8 mouse cellular contexts compared by ENCODE assay signal in the genomic region with DNA sequence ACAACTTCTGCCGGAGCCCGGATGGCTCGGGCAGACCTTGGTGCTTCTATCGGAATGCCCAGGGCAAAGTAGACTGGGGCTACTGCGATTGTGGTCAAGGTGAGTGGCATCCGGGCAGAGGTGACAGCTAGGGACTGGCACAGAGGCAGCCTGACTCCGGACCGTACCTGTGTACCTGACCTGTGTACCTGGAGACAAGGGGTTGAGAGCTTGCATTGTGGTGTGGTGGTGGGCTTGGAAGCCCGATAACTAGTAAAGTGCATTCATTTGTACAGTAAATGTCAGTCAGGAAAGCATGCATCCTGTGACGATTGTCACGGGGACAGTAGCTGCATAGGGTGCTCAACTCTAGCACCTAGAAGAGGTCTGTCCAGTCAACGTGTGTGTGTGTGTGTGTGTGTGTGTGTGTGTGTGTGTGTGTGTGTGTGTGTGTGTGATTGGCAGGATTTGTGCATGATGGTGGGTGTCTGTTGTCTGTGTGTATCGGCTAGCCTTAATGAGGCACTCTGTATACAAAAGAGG. TPM values are rescaled to one million over a fixed set of nuclear protein-coding genes. Genes with fewer than 3 reads are reported as not detected.
DNase-seq lines count a peak whose midpoint lies in the region; ATAC-seq and TF ChIP-seq lines count a peak whose summit lies in the region.

No protein-coding gene starts in this region.

- 9% methylated on average over 13 of the region's 13 CpGs for WGBS in lung, embryonic 14.5 days
- 3% methylated on average over 13 of the region's 13 CpGs for WGBS in cerebellum, adult 2 months
- 9% methylated on average over 13 of the region's 13 CpGs for WGBS in hindbrain, embryonic 10.5 days
- 12% methylated on average over 13 of the region's 13 CpGs for WGBS in liver, embryonic 11.5 days

- H3K9ac ChIP-seq in lung, embryonic 14.5 days, result peak overlapping the region; percentile 71
- H3K9ac ChIP-seq in liver, embryonic 11.5 days (ENCODE audit: low read depth, low read length), result no peak overlapping the region

- H3K4me1 ChIP-seq in lung, embryonic 14.5 days (ENCODE audit: insufficient read depth), result no peaks in the 10 kb centered on the region
- H3K4me1 ChIP-seq in cerebellum, adult 2 months (ENCODE audit: control insufficient read depth, insufficient read depth, low read length), result no peaks in the 10 kb centered on the region; the same call in none of the 2 replicates
- H3K4me1 ChIP-seq in hindbrain, embryonic 10.5 days (replicated peaks), result peaks cover 28% of the 10 kb centered on the region
- no peaks in the 10 kb centered on the region for H3K4me1 ChIP-seq in liver, embryonic 11.5 days (replicated peaks; ENCODE audit: control insufficient read depth, insufficient read depth, low read length)

- peaks cover 30% of the 10 kb centered on the region for H3K27me3 ChIP-seq in lung, embryonic 14.5 days (ENCODE audit: insufficient read depth, low read length)
- no peaks in the 10 kb centered on the region; the same call in 1 of the 2 replicates for H3K27me3 ChIP-seq in cerebellum, adult 2 months (ENCODE audit: control insufficient read depth, insufficient read depth, low read length)
- H3K27me3 ChIP-seq in hindbrain, embryonic 10.5 days (ENCODE audit: insufficient read depth, poor library complexity, severe bottlenecking), result peaks cover 62% of the 10 kb centered on the region
- H3K27me3 ChIP-seq in liver, embryonic 11.5 days (replicated peaks; ENCODE audit: control insufficient read depth, insufficient read depth, low read length), result peaks cover 38% of the 10 kb centered on the region

- no peak for TF ChIP-seq POLR2A in cerebellum, adult 2 months (IDR thresholded peaks at IDR 0.05; ENCODE audit: borderline replicate concordance, insufficient read depth, low read length)

- H3K4me3 ChIP-seq in lung, embryonic 14.5 days (ENCODE audit: low read depth, low read length), result peak overlapping the region; percentile 70
- peak overlapping the region; percentile 46 for H3K4me3 ChIP-seq in cerebellum, adult 2 months (replicated peaks; ENCODE audit: insufficient read depth, low read depth, low read length)
- H3K4me3 ChIP-seq in hindbrain, embryonic 10.5 days, result peak overlapping the region; percentile 83
- H3K4me3 ChIP-seq in liver, embryonic 11.5 days (ENCODE audit: low read depth, low read length), result peak overlapping the region; percentile 54

- no peak for TF ChIP-seq CTCF in lung, embryonic 14.5 days (IDR thresholded peaks at IDR 0.05; ENCODE audit: low read depth)
- no peak for TF ChIP-seq CTCF in cerebellum, adult 2 months (IDR thresholded peaks at IDR 0.05; ENCODE audit: borderline replicate concordance, insufficient read depth, low read depth, low read length)

- no peak overlapping the region for H3K27ac ChIP-seq in lung, embryonic 14.5 days (ENCODE audit: low read depth)
- no peak overlapping the region for H3K27ac ChIP-seq in cerebellum, adult 2 months (ENCODE audit: insufficient read depth, low read length)
- peak overlapping the region; percentile 82 for H3K27ac ChIP-seq in hindbrain, embryonic 10.5 days
- no peak overlapping the region for H3K27ac ChIP-seq in liver, embryonic 11.5 days (ENCODE audit: low read depth, low read length)

- DNase-seq in lung, embryonic 14.5 days, result no peak
- no peak for DNase-seq in lung, postnatal 4 days
- DNase-seq in cerebellum, adult 2 months, result peak in 1 of 2 experiments; percentile 25
- DNase-seq in hindbrain, embryonic 10.5 days (ENCODE audit: low spot score), result peak; percentile 47
- DNase-seq in liver, embryonic 11.5 days (ENCODE audit: low spot score), result peak; percentile 42
- DNase-seq in adrenal gland, adult 8-10 months, result no peak
- no peak for DNase-seq in testis, postnatal 10 days (ENCODE audit: low spot score)

- no peaks in the 10 kb centered on the region for H3K9me3 ChIP-seq in lung, embryonic 14.5 days (ENCODE audit: low read depth, low read length)
- no peaks in the 10 kb centered on the region for H3K9me3 ChIP-seq in hindbrain, embryonic 10.5 days
- no peaks in the 10 kb centered on the region for H3K9me3 ChIP-seq in liver, embryonic 11.5 days (ENCODE audit: control insufficient read depth, low read length)

- H3K4me2 ChIP-seq in lung, embryonic 14.5 days, result peak overlapping the region; percentile 100
- H3K4me2 ChIP-seq in liver, embryonic 11.5 days, result peak overlapping the region; percentile 93

- ATAC-seq in lung, embryonic 14.5 days (ENCODE audit: insufficient read depth), result peak; percentile 32; the same call in 1 of the 2 replicates
- ATAC-seq in liver, embryonic 11.5 days (replicated peaks; ENCODE audit: low FRiP score), result 0 out of 2 replicates have a peak, but pooled peaks have one; percentile 11
- ATAC-seq in neutrophil, adult 5-6 weeks (ENCODE audit: extremely low read depth, insufficient number of reproducible peaks, low FRiP score, poor library complexity, severe bottlenecking), result peak; percentile 27

- no peaks in the 10 kb centered on the region for H3K36me3 ChIP-seq in lung, embryonic 14.5 days (ENCODE audit: insufficient read depth)
- H3K36me3 ChIP-seq in hindbrain, embryonic 10.5 days, result no peaks in the 10 kb centered on the region
- H3K36me3 ChIP-seq in liver, embryonic 11.5 days (ENCODE audit: control insufficient read depth, insufficient read depth, low read length), result no peaks in the 10 kb centered on the region

RNA-seq across cellular contexts. Expression of a gene that starts 0.9 kb away (rescaled TPM):
- 11.5 and 12.0 TPM in 2 replicates for polyA plus RNA-seq in lung, embryonic 14.5 days (2014; fragmentation: Nextera tagmentation; extraction: Ambion mirVana)
- polyA plus RNA-seq in cerebellum, adult 2 months (2012; rRNA removed), result 1.7 and 2.4 TPM in 2 replicates
- 6.2 and 6.4 TPM in 2 replicates for polyA plus RNA-seq in hindbrain, embryonic 10.5 days (2016; fragmentation: Nextera tagmentation; extraction: Ambion mirVana)
- polyA plus RNA-seq in liver, embryonic 11.5 days (2014; fragmentation: Nextera tagmentation; extraction: Ambion mirVana), result 1.2 and 1.4 TPM in 2 replicates
- 4.2 and 5.2 TPM in 2 replicates for total RNA-seq in neutrophil, adult 5-6 weeks (2017)
- total RNA-seq in adrenal gland, adult 8-10 months (2022), result 1 to 10 TPM; 1.8 to 2.5 (median 2.0) TPM

Comparison
In these comparisons a context has a peak if more than half of its experiments do, and no peak if none do; other contexts are left out.
1. DNase-seq: peak in hindbrain, embryonic 10.5 days (single experiment) and liver, embryonic 11.5 days (single experiment); none in lung, embryonic 14.5 days (single experiment), lung, postnatal 4 days (0 of 2), adrenal gland, adult 8-10 months (single experiment) and testis, postnatal 10 days (single experiment).
2. Peak in every context shown above with its lines, with median percentiles within 50 percentile points of each other: ATAC-seq and H3K4me3 ChIP-seq.